Mouse (Mus musculus) mouse embryonic stem cell (cell line): ENCODE data around the gene Fam76b.
"Not testable (repeated sequence)": the region's sequence is repeated elsewhere in the genome, so short reads cannot be mapped to it uniquely, and the experiment has no call there.

Experiments used
- in situ Hi-C, 2 experiments: fragments of 300-500 bp; cut with MboI; formaldehyde crosslinking; loops; 1 replicate in 1 of 2; 3 replicates in 1 of 2; pipeline ENCODE4 v1.14.3; 2019 to 2020; ENCODE audit warnings: low sequenced_read_pairs in 2 of 2, low pct_unique_long_range_greater_than_20kb in 1 of 2, mixed read lengths in 1 of 2; ENCODE audit not compliant: unreplicated experiment in 1 of 2

Gene Fam76b

DNA sequence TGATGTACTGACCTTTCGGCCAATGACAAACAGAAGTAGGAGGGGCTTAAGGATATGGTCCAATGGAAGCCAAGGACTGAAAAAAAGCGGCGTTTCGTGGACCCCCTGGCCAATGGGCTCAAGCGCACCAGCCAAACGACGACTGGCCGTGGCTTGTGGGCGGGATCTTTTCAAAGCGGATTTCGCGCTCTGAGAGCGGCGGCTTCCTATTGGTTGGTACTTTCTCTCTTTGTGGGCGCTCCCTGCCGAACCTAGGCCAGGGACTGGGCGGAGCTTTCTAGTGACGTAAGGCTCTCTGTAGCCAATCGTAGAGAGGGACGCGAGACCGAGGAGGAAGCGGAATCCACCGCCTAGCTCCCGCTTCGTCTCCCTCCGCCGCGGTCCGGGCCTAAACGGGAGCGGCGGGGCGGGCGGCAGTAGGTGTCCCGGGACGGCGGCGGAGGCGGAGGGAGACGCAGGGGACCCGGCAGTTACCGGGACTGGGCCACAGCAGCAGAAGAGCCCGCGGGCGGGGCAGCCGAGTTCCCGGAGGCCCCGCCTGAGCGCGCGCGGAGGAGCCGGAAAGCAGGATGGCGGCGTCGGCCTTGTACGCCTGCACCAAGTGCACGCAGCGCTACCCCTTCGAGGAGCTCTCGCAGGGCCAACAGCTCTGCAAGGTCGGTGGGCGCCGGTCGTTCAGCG lies at the start of gene Fam76b:
Gene Fam76b (plus strand): TSS at position 311 of the 681 bp plus-strand sequence.
- in situ Hi-C loops = loop anchor here (25.0 kb wide), 2 partner anchors 960 to 1510 kb away; partner anchors contain the start of genes Ankrd49 (in 2 of the 2) and Mre11a (in 2 of the 2)

DNA sequence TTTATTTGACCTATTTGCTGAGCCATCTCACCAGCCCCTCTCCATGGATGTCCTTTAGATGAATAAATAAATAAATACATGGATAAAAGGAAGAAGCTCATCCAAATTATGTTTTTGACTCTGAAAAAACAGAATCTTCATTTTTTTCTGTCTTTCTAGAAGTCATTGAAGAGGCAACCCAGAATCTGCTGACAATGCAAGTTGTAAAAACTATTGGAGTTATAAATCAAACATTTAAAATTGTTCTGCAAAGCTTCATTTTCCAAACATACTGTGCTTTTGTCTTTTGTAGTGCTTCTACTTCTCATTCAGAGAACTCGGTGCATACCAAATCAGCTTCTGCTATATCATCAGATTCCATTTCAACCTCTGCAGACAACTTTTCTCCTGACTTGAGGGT lies 45.5 kb upstream of the Fam76b start:
- in situ Hi-C loops = no loop called here

DNA sequence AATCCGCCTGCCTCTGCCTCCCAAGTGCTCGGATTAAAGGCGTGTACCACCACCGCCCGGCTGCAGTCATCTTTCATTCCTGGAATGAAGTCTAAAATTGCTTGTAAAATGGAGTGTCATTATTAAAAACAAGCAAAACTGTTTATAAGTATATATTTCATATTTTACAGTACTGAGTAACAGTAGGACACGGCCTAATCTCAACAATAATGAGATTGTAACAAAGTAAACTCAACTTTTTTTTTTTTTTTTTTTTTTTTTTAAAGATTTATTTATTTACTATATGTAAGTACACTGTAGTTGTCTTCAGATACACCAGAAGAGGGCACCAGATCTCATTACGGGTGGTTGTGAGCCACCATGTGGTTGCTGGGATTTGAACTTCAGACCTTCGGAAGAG lies 36.7 kb upstream of the Fam76b start:
- in situ Hi-C loops = not testable (repeated sequence)

DNA sequence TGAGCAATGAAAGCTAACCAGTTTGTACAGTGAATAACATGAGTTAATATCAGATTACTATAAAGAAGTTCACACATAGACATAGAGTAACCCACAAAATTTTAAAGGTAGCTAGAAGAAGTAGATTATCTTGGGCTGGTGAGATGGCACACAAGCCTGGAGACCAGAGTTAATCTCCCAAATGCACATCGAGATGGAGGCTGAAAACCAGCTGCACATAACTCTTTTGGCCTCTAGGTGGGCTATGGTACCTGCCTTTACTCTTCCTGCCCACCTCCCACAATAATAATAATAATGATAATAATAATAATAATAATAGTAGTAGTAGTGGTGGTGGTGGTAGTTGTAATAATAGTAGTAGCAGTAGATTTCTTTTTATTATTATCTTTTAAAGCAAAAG lies 33.2 kb upstream of the Fam76b start:
- in situ Hi-C loops = no loop called here

DNA sequence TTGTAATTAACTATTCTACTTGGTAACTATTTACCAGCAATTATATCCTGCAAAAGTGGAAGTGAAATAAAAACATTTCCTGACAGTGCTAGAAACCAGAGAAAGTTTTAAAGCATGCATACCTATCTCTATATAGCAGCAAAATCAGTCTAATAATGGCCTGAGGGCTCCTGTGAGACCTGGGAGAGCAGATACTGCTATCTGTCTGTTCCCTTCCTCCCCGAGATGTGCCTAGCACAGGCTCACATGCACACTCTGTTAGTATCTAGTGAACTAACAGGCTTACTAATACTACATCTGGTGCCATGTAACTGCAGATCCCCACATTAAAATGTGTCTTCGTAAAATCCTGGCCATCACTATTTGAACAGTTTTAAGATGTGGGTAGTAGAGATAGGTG lies 32.8 kb upstream of the Fam76b start:
- in situ Hi-C loops = no loop called here

DNA sequence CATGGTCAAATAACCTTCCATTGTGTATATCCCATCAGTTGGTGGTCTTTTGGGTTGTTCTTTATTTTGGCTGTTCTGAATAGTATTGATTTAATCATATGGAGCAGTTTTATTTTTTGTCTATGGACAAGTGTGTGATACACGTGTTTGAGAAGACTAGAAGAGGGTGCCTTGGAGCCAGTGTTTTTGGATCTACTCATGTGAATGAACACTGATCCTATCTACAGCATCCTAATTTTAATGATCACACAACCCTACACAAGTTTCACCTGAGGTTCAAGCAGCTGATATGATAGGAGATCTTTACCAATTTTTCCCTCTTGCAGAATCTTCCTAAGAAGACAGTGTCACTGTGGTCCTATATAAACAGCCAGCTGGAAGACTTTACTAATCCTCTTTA lies 23.0 kb upstream of the Fam76b start:
- in situ Hi-C loops = loop anchor here in 1 of 2 experiments (25.0 kb wide), 1 partner anchor 1533 kb away; no protein-coding TSS in a partner anchor

DNA sequence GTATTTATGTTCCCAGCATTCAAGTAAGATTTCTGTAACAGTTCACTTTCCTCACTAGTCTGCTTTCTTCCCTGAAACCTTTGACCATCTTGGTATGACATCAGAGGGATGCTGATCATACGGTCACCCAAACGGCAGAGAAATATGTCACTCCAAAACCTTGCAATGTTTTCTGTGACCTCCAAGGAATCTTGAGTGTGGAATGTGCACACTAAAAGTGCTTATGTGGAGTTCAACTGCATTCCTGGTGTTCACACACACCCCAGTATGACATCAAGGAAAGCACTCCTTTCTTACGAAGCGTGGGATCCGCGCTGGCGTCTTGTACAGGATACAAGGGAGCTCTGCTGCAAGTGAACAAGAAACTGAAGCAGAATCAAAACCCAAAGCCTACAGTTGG lies 20.7 kb upstream of the Fam76b start:
- in situ Hi-C loops = loop anchor here in 1 of 2 experiments (25.0 kb wide), 1 partner anchor 1530 kb away; no protein-coding TSS in a partner anchor

DNA sequence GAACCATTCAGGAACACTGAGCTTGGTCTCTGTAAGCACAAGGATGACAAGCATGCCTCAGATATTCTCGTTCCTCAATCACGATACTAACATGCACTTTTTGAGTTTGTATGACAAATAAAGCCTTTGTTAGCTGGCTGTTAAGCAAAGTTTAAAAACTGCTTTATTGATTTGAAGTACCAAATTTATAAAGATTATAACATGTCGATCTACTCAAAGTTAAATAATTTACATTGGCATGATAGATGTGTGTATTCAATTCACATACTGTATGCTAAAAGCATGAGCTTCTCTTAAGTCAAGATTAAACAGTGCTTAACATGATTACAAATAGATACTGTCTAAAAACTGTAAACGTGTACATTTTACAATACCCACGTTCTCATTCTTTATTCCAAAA lies 19.9 kb upstream of the Fam76b start:
- in situ Hi-C loops = loop anchor here in 1 of 2 experiments (25.0 kb wide), 1 partner anchor 1530 kb away; no protein-coding TSS in a partner anchor

DNA sequence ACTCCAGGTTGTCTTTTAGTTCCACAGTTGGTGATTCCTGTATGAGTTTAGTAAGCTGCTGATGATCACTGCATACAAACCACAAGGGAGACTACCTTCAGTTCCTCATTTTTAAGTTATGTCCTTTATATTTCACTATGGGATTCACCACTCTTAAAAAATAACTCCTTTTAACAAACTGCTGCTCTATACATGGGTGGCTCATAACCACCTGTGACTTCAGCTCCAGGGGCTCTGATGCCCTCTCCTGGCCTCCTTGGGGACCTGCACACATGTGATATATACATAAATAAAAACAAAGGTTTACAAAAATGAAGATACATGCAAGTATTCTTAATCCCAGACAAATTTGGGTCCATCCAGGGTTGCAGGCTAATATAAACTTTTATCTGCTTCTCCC lies 17.6 kb upstream of the Fam76b start:
- in situ Hi-C loops = loop anchor here in 1 of 2 experiments (25.0 kb wide), 1 partner anchor 1527 kb away; no protein-coding TSS in a partner anchor

DNA sequence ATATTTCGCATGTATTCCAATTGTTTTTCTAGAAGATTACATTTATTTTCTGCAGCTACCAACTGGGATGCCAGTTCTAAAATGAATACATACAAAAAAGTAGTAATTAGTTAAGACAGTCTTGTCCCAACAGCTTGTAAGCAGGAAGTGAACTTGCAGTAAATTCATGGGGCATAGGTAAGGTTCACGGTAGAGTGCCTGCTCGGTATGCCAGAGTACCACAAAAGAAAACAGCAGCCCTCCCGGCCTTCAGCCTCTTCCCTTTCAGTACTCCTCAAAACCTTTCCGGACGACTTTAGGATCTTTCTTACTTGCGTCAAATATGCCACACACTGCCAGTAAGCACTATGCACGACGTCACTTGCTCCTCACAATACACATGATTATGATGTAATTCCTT lies 9.1 kb upstream of the Fam76b start:
- in situ Hi-C loops = loop anchor here in 1 of 2 experiments (25.0 kb wide), 1 partner anchor 1519 kb away; no protein-coding TSS in a partner anchor

DNA sequence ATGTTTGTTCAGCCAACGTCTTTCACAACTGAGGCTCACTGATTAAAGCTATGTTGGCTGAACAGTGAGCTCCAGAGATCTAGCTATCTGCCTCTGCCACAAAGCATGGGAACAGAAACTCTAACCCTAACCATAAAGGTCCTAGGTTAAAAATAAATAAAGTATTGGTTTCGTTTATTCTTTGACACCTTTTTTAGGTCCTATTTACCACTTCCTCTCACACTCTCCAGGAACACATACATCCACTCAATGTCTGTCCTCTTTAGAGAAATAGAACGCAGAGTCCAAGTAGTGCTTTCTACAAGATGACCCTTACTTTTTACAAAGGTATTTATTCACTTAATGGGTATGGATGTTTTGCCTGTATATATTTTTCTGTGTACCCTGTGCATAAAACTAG lies 6.7 kb upstream of the Fam76b start:
- in situ Hi-C loops = loop anchor here in 1 of 2 experiments (25.0 kb wide), 1 partner anchor 1517 kb away; no protein-coding TSS in a partner anchor

DNA sequence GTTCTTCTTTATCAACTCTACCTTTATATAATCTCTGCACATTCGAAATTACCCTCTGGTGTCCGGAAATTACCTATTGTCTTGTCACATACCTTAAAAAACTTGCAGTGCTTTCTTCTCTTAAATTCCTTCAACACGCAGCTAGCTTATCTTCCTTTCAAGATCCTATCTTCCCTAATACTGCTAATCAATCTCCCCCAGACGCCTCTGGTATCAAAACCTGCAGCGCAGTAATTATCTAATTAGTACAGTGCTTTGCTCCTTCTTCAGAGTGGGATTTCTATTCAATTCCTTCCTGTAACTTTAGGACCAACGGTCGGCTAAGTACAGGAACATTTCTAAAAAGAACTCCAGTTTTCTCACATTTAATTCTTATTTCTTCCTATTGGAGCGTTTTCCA lies 1.6 kb upstream of the Fam76b start:
- in situ Hi-C loops = loop anchor here (25.0 kb wide), 2 partner anchors 961 to 1511 kb away; partner anchors contain the start of genes Ankrd49 (in 2 of the 2) and Mre11a (in 2 of the 2)

DNA sequence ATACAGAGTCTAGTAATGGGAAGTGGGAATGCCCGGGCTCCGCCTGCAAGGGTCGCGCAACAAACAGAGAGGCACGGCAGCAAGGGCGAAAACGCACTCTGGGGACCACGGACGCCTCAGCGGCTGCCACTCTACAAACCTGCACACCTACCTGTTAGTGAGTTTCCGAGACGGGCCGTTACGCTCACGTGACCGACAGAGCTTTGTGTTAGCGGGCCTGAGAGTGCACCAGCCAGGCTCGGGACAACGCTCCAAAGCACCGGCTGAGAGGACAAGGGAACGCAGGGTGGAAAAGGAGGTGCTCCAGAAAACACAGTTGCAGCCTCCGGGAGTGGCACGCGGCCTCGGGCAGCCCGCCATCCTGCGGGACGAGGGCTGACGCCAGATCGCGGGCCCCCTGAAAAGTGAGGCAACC lies 1.1 kb upstream of the Fam76b start:
- in situ Hi-C loops = loop anchor here (25.0 kb wide), 2 partner anchors 961 to 1511 kb away; partner anchors contain the start of genes Ankrd49 (in 2 of the 2) and Mre11a (in 2 of the 2)

DNA sequence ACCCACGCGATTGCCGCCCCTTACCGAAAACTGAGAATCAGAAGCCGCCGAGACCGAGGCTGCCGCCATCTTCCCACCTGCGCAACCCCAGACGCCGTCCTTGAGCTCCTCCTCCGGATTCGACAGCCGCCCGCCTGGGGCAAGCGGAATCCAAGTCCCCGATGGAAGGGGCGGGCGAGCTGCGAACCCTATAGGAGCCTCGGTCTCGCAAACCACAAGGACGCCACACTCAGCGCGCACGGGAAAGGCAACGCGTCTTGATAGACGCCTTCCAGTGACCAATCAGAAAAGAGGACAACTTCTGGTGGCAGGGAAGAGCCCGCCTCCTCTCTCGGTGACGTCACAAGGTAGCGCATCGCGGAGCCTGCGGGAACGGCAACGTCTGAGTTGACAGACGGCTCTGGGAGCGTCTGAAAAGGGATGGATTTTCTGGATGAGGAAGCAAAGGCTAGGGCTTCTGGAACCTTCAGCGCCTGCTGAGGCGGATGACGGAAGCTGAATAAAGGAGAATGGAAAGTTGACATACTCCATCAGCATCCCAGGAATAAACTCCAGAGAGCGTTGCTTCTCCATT lies 597 bp upstream of the Fam76b start, which contains the start of gene Cep57:
Gene Cep57 (minus strand): TSS at position 276 of the 574 bp plus-strand sequence.
- in situ Hi-C loops = loop anchor here (25.0 kb wide), 2 partner anchors 960 to 1510 kb away; partner anchors contain the start of genes Ankrd49 (in 2 of the 2) and Mre11a (in 2 of the 2)

DNA sequence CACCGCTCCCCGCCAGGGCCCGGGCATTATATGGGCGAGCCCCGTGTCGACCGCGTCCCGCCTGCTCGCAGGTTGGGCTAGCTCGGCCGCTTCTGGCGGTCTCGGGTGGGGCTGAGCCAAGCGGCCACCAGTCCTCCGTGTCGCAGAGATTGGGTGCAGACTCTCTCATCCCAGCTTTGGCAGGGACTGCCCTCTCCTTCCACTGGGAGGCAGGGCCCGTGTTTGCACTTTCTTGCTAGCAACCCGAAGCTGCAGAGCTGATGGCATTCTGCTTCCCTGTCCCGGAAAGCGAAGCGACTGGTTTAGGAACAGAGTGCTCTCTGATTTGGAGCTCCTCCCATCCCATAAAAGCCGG lies 548 bp downstream of the Fam76b start:
- in situ Hi-C loops = loop anchor here (25.0 kb wide), 2 partner anchors 959 to 1509 kb away; partner anchors contain the start of genes Ankrd49 (in 2 of the 2) and Mre11a (in 2 of the 2)

DNA sequence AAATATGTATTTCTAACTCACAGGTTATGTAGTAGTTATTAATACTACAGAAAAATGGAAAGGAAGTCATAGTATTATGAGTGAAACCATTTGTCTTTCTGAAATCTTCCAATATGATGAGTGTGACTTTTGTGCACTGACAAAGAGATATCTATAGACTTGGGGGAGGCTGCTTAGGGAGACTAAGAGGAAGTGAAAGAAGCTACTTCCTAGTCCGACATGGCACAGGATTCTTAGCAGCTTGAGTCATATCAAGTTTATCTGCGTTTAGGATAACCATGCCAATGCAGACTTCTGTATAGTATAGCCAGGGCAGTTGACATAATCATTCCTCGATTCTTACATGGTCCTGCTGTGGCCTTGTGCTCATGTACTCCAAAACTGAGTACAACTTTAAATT lies 7.7 kb downstream of the Fam76b start:
- in situ Hi-C loops = loop anchor here (25.0 kb wide), 2 partner anchors 952 to 1502 kb away; partner anchors contain the start of genes Ankrd49 (in 2 of the 2) and Mre11a (in 2 of the 2)

DNA sequence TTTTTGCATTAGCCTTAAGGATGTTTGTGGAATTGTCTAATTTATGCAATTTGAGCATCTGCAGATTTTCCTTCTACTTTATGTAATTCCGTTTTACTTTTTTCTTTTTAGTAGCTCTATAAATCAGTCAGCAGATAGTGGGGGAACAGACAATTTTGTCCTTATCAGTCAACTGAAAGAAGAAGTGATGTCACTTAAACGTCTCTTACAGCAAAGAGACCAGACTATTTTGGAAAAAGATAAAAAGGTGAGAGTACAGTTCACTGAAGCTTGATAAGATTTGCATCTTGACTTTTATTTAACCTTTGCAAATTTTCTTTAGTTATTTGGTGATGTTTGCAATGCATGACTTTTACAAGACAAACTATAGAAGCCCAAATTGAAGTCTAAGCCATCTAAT lies 9.2 kb downstream of the Fam76b start:
- in situ Hi-C loops = loop anchor here (25.0 kb wide), 2 partner anchors 951 to 1501 kb away; partner anchors contain the start of genes Ankrd49 (in 2 of the 2) and Mre11a (in 2 of the 2)

DNA sequence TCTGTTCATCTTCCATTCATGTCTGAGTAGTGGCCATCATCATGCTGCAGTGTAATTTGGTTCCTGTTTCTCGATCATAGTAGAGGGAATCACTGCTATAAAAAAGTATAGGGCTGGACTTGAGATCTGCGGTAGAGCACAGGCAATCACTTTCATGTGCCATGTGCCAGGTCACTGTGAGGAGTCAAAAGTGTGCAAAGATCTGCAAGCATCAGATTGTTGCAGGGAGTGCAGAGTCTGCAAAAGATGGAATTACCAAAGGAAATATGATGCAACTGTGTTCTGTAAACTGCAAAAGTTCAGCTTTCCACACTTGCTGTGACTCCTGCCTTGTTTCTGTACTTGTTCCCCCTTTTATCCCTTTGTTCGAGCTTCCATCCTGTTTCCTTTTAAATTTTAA lies 20.1 kb downstream of the Fam76b start:
- in situ Hi-C loops = loop anchor here (25.0 kb wide), 2 partner anchors 940 to 1490 kb away; partner anchors contain the start of genes Ankrd49 (in 2 of the 2) and Mre11a (in 2 of the 2)
